Mouse (Mus musculus): ENCODE results near the gene Angpt4.
A peak's percentile ranks its signal among the peaks of the same experiment; 100 is the strongest.

Angpt4 gene

DNA sequence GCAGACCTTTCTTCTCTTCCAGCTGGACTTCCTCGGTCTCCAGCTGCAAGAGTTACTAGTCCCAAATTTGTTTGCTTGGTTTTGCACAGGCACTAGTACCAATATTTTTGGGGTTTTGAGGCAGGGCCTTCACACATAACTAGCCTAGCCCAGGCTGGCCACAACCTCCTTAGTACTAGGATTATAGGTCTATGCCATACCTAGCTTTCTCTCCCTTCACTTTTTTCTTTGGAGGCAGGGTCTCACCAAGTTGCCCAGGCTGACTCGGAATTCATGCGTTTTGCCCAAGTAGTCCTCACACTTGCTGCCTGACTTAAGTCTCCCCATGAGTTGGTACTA, 69.3 kb downstream of the Angpt4 start:
- no peak for DNase-seq (ENCODE audit: low read depth in 2 of 2, low spot score in 2 of 2)

DNA sequence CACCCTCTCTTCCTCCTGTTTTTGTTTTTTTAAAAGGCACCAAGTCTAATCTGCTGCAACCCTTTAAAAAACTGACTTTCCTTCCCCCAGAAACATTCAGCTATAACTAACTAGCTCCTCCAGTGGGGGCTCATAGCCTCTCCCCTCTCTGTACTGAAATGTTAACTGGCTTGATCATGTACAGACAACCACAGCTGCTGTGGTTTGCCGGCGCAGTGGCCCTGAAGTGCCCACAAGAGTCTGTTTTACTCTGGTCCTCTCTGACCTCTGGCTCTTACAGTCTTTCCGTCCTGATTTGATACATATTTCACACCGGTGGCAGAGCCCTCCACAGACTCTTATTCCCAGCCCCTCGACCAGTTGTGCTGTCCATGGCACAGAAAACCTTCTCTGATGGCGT, 70.3 kb downstream of the Angpt4 start:
- DNase-seq (ENCODE audit: low read depth in 2 of 2, low spot score in 2 of 2): no peak

DNA sequence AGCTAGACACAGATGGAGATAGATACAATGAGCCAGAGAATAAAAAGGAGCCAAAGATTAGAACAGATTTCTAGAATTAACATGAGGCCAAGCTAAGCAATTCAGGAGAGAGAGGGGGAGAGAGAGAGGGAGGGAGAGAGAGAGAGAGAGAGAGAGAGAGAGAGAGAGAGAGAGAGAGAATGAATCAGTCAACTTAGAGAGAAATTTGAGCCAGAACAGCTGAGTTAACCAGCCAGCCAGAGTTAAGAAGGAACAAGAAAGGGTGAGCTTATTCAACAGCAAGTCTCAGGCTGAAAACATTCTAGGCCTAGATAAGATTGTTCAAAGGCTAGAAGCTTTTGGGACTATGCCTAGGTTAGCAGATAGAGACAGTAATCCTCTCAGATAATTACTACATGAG, 71.5 kb downstream of the Angpt4 start:
- no peak for DNase-seq (ENCODE audit: low read depth in 2 of 2, low spot score in 2 of 2)

DNA sequence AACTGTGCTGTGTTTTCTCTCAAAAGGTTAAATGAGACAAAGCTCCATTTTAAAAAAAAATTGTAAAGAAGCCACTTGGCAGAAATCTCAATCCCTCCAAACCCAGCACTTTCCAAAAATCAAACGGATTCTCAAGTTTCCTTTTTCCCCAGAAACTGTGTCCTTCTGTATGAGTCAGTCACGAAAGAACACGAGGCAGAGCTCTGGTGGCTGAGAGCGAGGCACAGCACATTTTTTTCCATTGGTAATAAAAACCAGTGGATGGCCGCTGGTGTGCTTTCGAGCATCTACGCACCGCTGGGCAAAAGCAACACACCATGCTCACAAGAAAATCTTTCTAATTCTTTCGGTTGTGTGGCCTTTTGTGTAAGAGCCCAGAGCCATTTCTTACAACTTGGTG, 73.0 kb downstream of the Angpt4 start:
- no peak for DNase-seq (ENCODE audit: low read depth in 2 of 2, low spot score in 2 of 2)

DNA sequence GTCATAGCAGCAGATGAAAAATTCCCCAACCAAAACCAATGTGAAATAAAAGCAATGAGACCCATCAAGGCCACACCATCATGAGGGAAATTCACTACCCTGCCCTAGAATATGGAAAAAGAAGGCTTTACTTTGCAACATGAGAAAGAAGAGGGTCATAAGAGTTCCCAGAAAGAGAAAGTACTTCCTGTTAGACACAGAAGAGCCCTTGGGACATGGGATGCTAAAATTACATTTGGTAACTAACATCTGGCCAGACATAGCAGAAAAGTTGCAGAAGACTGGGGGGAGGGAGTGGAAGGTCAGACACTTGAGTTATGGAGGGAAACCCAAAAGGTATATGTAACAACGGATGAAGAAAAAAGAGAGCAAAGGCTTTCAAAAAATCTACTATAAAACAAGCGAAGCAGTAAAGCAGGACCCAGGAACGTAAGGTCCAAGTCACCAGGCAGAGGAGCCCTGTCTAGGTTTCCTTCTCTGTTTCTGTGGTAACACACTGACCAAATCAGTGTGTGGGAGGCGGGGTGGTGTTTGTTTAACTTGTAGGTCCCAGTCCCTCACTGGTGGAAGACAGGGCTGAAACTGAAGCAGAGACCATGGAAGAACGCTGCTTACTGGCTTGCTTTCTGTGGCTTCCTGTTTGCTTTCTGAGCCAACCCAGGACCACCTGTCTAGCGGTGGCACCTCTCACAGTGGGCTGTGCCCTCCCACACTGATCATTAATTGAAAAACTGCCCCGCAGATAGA, 74.6 kb downstream of the Angpt4 start:
- DNase-seq (ENCODE audit: low read depth in 2 of 2, low spot score in 2 of 2): no peak

DNA sequence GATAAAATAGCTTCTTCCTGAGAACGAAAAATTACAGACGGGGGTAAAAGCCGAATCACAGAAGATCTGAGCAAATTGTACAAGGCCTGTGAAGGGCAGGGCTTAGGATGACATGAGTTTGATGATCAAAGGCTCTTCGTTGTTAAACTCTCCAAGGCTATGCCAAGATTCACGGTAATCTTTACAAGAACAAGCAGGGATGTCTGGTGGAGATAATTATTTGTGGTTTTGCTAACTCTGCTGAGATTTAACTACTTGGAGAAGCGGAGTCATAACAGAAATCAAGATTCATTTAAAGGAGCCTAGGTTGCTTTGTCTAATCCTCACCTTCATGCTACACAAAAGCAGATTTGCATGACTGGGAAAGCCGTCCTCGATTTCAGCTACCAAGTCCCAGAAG, 75.9 kb downstream of the Angpt4 start:
- no peak for DNase-seq (ENCODE audit: low read depth in 2 of 2, low spot score in 2 of 2)

DNA sequence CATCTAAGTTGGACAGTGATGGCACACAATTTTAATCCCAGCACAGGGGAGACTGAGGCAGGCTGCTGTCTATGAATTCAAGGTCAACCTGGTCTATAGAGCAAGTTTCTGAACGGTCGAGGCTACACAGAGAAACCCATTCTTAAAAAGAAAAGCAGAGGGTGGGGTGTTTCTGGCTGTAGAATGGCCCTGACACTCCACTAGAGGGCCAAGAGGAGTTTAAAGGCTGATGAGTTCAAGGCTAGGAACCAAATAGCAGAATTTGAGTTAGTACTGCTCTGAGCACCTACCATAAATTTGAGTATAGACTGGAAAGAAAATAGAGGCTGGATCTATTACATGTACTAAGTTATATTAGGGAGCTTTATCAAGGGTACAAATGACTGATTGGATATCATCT, 78.0 kb downstream of the Angpt4 start:
- DNase-seq (ENCODE audit: low read depth in 2 of 2, low spot score in 2 of 2): no peak

DNA sequence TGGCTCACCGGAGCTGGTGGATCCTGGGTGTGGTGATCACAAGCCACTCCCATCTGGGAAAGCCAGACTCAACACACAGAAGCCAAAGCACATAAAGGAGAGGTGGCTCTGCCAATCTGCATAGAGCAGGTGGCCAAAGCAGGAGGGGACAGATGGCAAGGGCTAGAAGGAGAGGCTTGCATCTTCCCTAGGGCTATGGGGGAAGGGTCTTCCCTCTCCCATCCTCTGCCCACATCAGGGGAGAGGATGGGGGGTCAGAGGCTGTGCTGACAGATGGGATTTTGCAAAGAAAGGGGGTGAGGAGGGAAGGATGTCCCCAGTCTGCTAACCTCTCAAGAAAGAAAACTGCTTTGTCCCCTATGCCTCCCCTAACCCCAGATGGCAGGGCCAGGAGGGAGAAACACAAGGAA, 80.0 kb downstream of the Angpt4 start:
- no peak for DNase-seq (ENCODE audit: low read depth in 2 of 2, low spot score in 2 of 2)

DNA sequence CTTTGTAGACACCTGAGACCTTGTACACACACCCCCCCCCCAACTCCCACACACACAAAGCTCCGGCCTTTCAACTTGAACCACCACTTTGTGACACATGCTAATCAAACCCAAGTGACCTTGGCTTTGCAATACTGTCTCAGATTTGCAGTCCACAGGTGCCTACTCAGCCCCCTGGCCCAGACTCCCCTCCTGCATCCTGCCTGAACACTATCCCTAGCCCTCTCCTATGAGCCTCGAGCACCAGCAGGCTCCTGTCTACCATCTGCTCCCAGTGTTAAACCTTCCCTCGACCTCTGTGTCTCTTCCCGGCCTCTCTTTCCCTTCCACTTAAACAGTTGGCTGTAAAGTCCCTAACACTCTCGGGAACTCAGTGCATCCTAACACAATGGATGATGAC, 80.4 kb downstream of the Angpt4 start:
- DNase-seq (ENCODE audit: low read depth in 2 of 2, low spot score in 2 of 2): no peak

DNA sequence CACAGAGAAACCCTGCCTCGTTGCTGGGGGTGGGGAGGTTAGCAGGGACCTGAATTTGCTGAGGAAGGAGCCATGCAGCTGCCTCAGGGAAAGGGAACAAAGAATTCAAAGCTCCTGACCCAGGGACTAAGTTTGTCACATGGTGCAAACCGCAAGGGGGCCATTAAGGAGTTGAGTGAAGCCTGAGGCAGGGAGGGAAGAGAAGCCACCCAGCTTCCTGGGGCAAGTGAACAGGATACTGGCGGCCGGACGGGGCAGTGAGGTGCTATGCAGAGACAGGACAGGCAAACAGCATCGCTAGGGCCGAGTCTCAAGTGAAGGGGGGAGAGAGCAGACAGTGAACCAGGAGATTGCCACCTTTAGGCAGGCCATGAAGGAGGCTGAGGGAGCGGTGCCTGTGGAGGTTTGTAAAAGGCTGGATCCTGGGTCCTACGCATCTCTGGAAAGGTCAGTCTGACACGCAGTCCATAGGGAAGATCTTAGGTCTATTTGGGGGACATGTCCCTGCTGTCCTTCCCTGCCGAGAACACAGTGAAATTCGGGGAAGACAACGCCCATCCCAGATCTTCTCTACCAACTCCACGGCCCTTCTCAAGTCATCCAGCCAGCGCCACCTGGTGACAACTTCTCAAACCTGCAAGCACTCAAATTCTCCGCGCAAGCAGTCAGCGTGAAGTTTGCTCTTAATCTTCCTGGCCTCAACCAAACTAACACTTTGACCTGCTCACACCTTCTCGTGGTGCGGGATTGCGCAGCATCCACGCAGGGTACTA, 83.5 kb downstream of the Angpt4 start:
- DNase-seq (ENCODE audit: low read depth in 2 of 2, low spot score in 2 of 2): peak; percentile 56 to 67

Data from CD8-positive naive resting alpha-beta T cell, adult 2 months (primary cell).